Mouse (Mus musculus): ENCODE results near the gene Gm47791.

Gene Gm47791

DNA sequence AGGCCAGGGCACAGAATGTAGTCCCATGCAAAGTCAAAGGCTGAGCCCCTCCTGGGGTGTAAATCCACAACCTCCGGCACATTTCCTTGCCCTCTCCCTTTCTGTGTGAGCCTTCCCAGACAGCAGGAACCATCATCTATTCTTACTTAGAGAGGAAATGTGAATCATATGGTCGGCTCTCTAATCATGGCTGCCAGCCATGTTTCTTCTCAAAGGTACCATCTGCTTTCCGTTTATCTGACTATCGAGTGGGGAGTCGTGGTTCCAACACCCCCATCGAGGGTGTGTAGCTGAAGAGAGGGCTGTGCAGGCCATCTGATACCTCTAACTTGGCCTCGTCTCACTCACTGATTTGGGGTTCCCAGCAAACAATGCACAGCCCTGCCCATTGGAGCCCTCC is 17.0 kb upstream of the Gm47791 start:
- in situ Hi-C loops (cut with MboI, MseI) = loop anchor here (10.0 to 25.0 kb wide), 2 partner anchors 197 to 924 kb away; no protein-coding TSS in a partner anchor

DNA sequence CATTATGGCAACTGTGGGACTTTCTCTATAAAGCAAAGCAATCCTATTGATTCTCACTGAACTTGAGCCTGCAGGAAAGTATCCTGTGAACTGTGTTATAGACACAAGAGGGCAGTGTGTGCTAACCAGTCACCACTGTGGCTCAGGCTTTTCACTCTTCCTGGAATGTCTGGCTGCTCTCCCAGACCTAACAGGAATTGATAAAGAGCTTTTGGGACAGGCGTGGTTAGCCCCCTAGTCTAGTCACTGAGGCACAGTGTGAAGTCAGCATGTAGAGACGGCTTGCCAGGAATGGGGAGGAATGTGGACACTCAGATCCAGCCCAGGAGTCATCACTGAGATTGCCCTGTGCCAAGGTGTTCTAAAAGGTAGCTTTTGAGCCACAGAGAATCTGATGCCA is 16.4 kb upstream of the Gm47791 start:
- in situ Hi-C loops (cut with MboI, MseI) = loop anchor here (10.0 to 25.0 kb wide), 2 partner anchors 197 to 925 kb away; no protein-coding TSS in a partner anchor

DNA sequence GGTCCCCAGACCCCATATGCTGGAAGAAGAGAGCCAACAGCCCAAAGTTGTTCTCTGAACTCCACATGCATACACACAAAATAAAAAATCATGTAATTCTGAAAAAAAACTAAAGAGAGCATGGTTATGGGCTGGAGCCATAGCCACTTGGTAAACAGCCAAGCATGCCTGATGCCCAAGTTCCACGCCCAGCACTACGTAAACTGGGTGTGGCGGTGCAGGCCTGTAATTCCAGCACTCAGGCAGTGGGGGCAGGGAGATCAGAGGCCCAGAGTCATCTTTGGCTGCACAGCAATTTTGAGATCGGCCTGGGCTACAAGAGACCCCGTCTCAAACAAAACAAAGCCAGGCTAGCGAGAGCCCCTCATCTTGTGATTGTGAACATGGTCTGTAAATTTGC is 14.5 kb upstream of the Gm47791 start:
- in situ Hi-C loops (cut with MboI, MseI) = loop anchor here (10.0 to 25.0 kb wide), 2 partner anchors 199 to 927 kb away; no protein-coding TSS in a partner anchor

DNA sequence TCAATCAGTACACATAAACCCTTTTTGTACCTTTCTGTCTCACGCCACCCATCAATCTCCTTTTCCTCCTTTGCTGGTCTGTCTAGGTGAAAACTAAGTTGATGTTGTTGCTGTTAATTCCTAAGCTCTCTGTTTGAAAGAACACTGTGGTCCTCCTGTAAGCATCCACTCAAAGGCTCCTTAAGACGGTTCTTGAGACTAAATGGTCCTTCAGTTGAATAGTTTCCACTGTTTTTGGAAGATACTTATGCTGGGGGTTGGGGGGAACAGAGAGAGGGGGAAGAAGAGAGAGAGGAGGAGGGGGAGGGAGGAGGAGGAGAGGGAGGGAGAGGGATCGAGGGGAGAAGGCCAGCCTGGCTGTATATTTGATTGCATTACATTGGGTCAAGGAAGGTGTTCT is 12.5 kb upstream of the Gm47791 start:
- in situ Hi-C loops (cut with MboI, MseI) = loop anchor here (10.0 to 25.0 kb wide), 2 partner anchors 201 to 929 kb away; no protein-coding TSS in a partner anchor

DNA sequence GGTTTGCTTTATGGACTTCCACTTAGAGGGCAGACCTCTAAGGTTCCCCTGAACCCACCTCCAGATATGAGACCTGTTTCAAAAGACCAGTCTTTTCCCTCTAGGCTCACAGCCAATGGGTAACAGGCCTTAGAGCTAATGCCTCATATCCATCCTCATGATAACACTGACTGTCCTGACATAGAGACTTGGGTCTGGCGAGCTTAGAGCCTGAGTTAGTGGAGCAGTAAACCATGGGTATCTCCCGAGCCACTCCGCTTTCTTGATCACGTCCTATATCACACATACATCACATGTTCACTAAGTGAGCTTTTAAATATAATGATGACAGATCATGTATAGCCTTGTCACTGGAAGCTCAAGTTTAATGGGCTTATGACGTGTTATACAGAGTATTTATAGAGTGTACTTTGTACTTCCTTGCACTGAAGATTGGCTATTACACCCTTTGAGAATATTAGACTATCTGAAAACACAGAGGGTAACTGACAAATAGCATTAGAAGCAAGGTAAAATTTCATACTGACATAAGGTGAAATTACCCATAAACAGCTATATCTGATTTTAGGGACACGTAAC is 8.4 kb upstream of the Gm47791 start:
- in situ Hi-C loops (cut with MboI, MseI) = loop anchor here (25.0 kb wide), 1 partner anchor 933 kb away; no protein-coding TSS in a partner anchor

DNA sequence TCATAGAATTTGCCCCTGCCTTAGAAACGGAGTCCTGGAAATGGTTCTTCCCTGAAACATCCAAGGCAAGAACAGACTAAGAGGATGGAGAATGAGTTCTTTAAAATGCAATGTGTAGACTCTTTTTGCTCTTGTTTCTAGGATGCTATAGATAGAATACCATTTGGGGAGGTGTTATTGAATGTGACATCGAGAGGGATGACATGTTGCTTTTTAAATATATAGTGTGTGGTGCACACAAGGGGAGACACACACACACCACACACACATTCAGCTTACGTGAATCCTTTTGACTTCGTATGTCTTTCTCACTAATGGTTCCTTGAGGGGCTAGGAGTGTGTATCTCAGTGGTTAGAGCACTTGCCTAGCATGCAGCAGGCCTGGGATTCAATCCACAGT is 4.2 kb upstream of the Gm47791 start:
- in situ Hi-C loops (cut with MboI, MseI) = loop anchor here (25.0 kb wide), 1 partner anchor 937 kb away; no protein-coding TSS in a partner anchor

DNA sequence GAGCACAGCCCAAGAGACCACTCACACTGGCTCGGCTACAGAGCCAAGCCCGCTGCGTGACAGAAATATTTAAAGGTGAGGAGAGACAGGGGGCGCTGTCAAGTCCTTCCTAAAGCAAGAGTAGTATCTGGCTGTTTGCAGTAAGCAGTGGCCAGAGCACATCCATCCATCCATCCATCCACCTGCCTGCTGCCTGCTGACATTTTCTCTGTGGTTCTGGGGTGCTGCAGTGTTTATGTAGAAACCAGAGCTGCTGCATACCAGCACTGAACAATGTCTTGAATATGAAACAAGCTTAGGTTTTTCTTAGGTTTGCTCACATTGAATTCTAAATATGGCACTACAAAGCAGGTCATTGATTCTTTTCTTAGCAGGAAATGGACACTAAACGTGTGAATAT is 2.2 kb upstream of the Gm47791 start:
- in situ Hi-C loops (cut with MboI, MseI) = no loop called here

DNA sequence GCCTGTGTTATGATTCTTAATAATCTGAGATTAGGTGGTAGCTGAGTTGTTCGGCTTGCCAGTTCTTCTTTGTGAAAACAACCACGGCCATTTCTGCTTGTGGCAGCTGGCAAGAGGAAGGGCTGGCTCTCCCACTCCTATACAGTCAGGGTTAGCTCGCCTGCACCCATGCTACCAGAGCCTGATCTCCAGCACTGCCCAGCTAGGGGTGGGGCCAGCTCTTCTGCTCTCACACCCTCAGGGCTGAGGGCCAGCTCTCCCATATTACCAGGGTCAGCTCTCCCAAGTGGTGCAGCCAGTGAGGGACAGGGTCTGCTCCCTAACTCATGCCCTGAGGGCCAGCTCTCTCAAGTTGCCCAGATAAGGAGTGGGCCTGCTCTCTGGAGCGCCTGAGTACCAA is 1.4 kb upstream of the Gm47791 start:
- in situ Hi-C loops (cut with MboI, MseI) = no loop called here

DNA sequence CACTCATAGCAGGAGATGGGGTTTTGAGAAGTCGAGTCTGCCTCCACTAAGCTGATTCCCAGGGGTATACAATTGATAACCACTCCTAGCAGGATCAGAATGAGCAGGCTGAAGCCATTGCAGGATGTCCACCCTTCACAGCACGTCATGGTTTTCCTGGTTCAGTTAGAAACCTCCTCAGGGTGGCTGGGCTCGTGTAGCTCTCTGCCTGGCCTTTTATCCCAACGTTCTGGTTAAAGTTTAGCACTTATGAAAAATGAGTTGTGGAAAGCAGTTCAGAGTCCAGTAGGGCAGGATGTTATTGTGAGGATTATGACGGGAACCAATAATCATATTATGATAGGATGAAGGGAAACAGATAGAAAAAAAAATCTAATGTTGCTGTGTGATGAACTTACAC is 2.8 kb downstream of the Gm47791 start, which contains the start of gene Tm4sf20:
Gene Tm4sf20, minus strand, starts transcription at position 193 of the 400 bp plus-strand sequence.
- in situ Hi-C loops (cut with MboI, MseI) = no loop called here

DNA sequence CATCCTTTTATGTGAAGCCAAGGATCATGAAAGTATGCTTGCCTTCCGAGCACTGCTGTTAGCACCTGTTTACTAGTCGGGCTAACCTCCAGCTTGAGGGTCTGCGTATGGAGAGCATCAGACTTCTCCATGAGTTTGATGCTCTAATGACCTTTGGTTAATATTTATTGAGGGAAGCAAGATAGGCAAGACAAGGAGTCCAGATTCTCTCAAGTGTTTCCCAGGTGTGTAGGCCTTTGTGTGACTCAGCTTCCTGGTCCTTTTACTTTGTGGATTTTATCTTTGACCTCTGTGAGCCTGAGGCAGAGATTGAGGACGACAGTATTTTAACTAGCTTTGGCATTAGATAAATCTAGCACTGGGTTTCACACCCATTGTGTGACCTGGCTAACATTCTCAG is 4.4 kb downstream of the Gm47791 start:
- in situ Hi-C loops (cut with MboI, MseI) = no loop called here

DNA sequence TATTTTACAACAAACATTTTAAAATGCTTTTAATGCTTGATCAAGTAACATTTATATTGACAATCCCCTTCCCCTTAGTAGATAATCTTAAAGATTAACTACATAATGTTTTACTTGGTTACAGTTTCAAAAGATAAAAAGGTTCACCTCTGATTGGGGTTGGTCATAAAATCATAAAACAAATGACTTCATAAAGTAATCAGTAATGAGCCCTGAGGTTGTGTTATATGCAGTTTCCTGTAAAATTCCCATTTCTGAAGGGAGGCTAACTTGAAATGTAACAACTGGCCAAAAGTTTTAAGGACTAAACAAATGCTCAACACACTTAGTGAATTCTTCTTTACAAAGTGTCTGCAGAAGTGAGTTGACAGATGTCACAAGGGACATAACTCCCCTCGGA is 4.8 kb downstream of the Gm47791 start:
- in situ Hi-C loops (cut with MboI, MseI) = no loop called here

DNA sequence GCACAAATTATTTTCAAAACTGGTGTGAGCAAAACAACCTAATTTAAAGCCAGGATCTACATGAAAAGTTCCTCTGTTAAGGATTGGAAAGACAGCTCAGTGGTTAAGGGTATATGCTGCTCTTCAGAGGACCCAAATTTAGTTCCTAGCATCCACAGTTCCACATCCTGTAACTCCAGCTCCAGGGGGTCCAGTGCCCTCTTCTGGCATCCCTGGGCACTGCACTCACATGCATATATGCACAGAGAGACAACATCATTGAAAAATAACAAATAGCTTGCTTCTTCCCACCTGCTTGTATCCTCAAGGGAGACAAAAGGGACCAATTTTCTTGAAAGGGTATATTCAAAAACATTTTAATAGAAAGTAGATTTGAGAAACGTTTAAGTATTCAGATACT is 8.8 kb downstream of the Gm47791 start:
- in situ Hi-C loops (cut with MboI, MseI) = no loop called here

DNA sequence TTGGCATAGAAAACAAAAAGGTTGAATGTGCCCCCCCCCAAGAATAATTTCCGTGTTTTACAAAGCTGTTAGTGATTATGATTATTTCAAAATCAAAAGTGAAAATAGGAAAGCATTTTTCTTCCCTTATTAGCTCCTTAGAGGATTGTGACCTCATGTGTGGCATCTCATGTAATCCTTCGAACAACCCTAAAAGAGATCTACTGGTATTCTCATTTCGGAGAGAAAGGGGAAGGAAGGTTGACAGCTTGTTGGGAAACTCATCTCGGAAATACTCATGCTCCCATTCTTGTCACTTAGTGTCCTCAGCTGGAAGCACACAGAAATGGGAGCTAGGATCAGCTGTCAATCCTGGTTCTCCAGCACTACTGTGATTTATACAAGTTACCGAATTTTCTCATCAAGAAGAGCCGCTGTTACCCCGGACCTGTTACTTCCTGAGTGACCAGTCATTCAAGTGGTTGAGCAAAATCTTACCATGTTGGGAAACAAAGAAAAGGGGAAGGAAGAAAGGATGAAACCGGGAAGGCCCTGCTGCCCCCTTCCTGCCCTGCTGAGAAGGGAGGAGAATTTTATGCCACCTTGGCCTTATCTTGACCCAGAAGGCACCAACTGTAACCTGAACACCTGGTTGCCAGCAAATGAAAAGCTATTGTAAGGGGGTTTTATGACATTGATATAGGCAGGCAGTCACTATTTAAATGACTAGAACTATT is 9.4 kb downstream of the Gm47791 start:
- in situ Hi-C loops (cut with MboI, MseI) = no loop called here

DNA sequence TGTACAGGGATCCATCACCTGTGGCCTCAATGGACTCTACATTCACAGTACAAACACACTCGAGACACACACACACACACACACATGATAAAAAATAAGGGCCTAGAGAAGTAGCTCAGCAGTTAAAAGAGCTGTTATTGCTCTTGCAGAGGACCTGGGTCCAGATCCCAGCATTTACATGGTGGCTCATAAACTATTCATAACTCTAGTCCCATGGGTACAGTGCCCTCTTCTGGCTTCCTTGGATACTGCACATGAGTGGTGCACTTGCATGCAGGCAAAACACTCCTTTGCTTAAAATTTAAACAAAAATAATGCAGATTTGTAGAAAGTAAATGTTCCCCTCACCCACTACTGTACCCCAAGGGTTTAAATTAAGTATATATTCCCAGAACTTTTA is 11.5 kb downstream of the Gm47791 start:
- in situ Hi-C loops (cut with MboI, MseI) = no loop called here

DNA sequence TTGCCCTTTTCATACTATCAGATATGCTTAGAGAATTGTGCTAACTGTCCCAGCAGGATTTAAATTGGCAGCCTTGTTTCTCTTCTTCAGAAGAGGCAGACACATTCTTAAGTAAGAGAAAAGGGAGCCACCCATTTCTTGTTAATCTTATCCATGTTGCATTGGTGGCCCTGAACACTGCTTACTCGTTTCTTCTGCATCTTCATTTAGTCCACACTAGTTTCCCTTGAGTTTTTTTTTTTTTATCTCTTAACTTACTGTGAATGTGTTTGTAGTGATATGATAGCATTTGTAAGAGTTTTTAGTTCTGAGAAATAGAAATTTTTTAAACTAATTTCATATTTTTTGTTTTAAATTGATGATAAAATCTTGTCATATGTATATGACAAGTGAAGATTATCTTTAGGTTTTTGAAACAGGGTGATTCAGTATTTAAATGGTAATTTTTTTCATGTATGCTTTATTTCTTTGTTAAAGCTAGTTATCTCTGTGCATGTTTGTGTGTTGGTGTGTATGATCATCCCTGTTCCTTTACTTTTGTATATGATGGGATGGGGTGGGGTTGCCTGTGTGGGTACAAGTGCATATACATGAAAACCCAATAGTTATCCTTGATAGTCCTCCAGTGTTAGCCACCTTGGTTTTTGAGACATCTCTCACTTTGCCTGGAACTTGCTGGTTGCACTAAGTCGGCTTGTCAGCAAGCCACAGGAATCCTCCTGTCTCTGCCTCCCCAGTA is 23.2 kb downstream of the Gm47791 start:
- in situ Hi-C loops (cut with MboI, MseI) = no loop called here

DNA sequence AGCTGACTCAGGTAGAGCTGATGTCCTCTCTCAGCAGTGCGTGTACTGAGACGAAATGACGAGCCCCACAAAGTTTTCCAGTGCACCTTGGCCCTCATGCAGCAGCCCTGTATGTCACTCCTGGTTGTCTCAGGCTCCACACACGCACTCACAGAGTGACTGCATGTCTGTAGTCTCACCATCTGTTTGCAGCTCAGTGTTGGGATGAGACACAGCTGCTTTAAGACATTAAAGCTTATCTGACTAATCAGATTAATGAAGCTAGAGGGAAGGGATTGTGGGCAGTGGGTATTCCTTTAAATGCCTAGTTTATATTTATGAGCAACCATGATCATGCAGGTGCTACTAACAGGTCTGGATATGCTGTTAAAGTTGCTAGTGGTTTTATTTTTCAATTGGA is 24.6 kb downstream of the Gm47791 start:
- in situ Hi-C loops (cut with MboI, MseI) = no loop called here

DNA sequence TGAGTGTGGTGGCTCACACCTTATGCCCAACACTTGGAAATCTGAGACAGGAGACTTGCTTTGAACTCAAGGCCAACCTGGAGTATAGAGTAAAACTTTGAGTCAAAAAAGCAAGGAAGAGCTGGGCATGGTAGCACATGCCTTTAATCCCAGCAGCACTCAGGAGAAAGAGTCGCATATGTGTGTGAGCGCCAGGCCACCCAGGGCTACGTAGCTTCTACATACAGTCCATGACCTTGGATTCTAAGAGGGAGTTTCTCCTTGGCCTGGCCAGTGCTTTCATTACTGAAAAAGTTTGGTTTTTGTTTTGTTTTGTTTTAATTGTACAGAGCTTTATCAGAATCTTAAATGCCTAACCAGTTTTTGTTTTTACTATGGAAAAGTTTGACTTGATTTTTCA is 27.1 kb downstream of the Gm47791 start:
- in situ Hi-C loops (cut with MboI, MseI) = no loop called here

DNA sequence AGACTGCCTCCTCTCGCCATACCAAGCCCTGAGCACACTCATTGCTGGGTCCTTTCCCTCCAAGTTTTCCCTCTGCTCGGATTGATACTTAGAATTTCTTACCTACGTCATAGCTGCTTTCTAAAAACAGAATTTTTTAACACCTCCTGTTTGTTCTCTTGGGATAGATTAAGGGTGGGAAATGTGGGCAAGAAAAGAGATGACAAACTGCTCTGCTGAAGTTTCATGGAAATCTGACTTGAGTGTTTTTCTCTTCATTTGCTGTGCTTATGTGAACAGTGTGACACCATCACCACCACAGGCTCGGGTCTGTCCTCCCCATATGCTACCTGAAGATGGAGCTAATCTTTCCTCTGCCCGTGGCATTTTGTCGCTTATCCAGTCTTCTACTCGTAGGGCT is 29.5 kb downstream of the Gm47791 start:
- in situ Hi-C loops (cut with MboI, MseI) = no loop called here

DNA sequence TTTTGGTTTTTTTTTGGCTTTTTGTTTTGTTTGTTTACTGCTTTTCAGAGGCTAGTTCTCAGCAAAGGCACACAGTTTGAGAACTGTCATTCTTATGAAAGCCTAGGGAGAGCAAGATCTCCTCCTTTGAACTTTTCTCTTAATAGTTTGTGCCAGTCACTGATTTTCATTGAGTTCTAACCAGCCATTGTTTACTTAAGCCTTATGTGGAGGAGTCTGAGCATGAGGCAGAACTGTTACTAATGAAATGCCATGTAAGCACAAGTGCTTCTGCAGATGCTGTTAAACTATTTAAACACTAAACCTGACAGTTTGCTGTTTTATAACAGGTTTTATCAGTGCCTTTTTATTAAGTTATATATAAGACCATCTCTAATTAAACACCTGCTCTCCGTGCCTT is 33.0 kb downstream of the Gm47791 start:
- in situ Hi-C loops (cut with MboI, MseI) = no loop called here

DNA sequence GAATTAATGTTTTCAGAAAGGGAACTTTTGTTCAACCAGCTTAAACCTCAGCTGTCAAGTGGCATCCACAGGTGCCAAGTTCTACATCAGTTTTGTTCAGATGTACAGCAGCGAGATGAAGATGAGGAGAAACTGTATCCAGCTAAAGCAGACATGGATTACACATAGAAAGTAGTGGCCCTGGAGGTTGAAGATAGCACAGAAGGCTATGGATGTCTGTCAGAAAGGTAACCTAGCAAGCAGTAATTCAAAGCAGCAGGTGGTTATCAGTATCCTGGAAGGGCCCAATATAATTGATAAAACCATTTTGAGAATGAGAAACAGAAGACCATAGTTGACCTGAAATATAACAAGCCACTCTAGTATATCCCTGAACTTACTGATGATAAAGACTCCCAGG is 37.7 kb downstream of the Gm47791 start:
- in situ Hi-C loops (cut with MboI, MseI) = no loop called here

DNA sequence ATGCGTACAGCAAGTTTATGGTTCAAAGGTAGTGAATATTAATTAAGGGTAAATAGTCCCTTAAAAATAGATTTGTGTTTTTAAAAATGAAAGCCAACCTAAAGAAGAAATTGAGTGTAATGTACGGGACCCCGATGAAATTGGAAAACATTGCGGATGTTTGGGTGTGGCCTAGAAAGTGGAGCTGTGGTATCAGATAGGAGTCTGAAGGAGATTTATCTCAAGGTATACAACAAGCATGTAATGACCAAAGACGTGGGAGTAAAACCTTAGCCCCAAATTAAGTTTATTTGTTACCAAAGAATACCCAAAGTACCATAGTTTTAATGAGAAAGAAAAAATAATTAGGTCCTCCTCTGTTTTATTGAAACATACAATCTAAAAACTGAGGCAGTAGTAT is 44.6 kb downstream of the Gm47791 start:
- in situ Hi-C loops (cut with MboI, MseI) = loop anchor here (5.0 kb wide), 1 partner anchor 409 kb away; the partner anchor contains the start of gene Rhbdd1

DNA sequence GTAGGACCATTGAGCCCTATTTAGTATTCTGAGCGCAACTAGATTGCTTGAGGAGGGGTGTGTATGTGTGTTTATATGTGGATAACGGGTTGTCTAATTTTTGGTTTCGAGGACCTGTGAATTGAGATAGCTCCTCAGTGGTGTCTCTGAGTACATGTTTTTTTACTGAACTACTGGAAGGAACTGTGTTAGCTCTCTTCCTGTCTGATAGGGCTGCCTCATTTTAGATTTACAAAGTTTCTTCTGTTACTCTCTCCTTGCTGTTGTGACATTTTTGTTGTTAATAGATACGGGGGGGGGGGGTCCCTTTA is 45.2 kb downstream of the Gm47791 start:
- in situ Hi-C loops (cut with MboI, MseI) = loop anchor here (5.0 kb wide), 1 partner anchor 409 kb away; the partner anchor contains the start of gene Rhbdd1

Measured in T-helper 2 cell (primary cell).